Mouse (Mus musculus): ENCODE results near the gene Eya2. TPM values are rescaled to one million over a fixed set of nuclear protein-coding genes. Genes with fewer than 3 reads are reported as not detected.
A peak's percentile ranks its signal among the peaks of the same experiment; 100 is the strongest.

The Eya2 gene
- total RNA-seq, 1 experiment from 2014 or later = 5.0 TPM

DNA sequence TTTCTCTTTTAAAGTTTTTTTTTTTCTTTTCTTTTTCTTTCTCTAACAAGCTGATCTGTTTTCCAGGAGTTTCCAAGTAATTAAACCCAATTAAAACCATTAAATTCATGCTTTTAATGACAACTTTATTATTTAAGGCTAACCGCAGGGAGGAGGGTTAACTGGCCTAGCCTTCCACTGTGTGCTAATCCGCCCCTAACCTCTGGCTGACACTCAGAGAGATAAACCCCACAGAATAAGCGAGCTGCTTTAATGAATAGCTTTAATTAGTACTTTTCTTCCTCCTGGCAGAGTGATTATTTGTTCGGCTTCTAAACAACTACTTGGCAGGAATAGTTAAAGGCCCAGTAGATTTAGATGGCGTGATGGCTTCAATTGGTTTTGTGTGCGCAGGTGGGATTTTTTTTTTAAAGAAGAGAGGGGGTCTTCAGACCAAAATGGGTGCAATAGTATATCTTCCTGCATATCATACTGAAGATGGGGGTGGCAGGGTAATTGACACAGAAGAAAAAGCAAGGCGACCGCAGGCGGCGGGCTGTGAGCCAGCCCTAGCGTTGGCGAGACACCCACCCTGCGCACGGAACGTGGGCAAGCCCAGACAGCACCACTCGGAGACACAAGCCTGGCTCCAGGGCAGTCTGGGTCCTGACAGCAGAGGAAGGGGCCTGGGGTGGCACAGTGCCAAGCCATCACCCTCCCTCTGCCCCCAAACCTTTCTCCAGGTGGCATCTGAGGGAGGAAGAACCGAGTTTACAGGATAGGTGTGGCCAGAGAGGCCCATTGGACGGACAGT, 150.7 kb downstream of the Eya2 start:
- no peak for ATAC-seq (ENCODE audit: extremely low read depth, insufficient number of reproducible peaks, low FRiP score, poor library complexity, severe bottlenecking)

DNA sequence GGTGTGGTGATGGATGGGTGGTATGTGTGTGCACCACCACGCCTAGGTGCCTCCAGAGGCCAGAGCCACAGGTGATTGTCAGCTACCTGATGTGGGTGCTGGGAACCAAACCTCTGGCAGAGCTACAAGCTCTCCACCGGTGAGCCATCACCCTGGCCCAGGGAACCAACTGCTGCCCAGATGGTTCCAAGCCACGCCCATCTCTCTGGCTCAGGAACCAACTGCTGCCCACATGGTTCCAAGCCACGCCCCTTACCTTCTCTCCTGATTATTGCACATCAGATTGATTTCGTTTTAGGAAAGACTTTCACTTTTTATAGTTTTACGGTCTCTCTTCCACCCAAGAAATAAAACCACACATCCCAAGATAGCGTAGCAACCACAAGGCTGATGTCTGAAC, 153.1 kb downstream of the Eya2 start:
- no peak for ATAC-seq (ENCODE audit: extremely low read depth, insufficient number of reproducible peaks, low FRiP score, poor library complexity, severe bottlenecking)

DNA sequence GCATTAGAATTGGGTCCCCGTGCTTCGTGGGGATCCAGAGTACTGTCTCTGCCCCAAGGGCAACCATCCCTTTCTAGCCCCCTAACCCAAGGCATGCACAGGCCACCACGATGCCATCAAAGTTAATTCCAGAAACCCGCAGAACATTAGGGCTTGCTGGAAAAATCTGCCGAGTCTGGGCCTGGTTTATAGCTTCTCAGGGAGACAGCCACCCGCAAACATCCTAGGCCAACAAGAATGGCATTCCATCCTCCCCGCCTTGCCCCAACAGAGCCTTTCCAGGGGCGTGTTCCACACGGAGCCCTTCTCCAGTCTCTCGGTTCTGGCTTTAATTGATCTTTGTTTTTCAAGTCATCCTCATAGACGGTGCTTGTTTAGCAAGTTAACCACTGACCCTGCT, 153.6 kb downstream of the Eya2 start:
- no peak for ATAC-seq (ENCODE audit: extremely low read depth, insufficient number of reproducible peaks, low FRiP score, poor library complexity, severe bottlenecking)

DNA sequence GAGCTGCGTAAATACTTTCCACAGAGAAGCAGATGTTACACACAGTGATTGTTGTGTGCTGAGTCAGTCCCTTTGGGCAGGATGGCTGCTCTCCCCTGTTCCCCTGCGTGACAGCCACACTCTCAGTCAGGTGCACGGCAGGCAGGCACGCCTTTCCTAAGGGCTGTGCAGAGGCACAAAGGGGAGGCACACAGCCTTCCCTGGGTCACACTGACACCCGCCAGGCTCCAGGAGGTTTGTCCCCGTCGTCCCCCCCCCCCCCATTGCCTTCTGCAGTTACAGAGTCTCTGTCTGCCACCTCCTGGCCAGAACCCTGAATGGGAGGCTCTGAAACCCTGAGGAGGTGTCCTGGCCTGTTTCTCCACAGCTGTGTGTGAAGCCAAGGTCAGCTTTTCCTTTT, 156.2 kb downstream of the Eya2 start:
- ATAC-seq (ENCODE audit: extremely low read depth, insufficient number of reproducible peaks, low FRiP score, poor library complexity, severe bottlenecking) = no peak

DNA sequence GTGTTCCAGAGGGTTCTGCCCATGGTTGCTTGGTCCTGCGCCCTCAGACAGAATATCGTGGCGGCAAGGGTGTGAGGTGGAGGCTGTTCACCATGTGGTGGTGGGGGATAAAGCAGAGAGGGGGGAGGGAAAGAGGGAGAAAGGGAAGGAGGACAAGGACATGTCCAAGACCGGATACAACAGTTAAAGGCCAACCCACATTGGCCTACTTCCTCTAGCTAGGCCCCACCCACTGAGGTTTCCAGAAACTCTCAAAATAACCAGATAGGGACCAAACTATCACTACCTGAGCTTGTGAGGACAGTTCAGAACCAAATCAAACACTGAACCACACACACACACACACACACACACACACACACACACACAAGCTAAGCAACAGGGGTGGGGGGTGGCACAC, 157.9 kb downstream of the Eya2 start:
- ATAC-seq (ENCODE audit: extremely low read depth, insufficient number of reproducible peaks, low FRiP score, poor library complexity, severe bottlenecking) = no peak

DNA sequence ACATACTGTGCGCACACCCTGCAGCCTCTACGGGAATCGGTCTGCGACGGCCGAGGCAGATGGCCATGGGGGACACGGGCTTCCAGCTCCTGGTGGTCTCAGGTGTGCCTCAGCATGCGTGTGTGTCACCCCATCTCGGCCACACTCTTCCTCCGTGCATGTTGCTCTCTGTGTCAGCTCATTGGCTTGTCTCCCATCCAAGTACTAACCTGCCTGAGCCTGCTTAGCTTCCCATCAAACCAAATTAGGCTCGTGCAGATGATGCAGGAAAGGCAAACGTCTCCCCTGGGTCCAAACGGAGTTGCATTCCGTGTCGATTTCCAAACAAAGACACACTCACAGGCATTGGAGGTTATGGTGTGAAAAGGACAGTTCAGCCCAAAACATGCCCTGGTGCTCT, 163.0 kb downstream of the Eya2 start:
- ATAC-seq (ENCODE audit: extremely low read depth, insufficient number of reproducible peaks, low FRiP score, poor library complexity, severe bottlenecking) = no peak

DNA sequence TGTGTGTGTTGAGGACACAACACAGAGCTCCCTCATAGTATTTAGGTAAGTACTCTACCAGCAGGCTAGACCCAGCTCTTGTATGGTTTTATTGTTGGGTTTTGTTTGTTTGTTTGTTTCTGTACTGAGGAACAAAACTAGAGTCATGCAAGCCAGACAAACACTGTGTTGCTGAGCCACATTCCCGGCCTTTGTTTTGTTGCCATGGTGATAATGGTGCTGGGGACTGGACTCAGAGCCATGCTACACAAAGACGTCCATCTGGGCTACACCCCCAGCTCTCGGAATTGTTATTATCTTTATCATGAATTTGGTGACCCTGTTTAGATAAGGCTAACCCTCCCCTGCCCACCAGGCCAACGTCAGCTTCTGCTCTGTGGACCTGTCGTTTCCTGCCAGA, 163.7 kb downstream of the Eya2 start:
- no peak for ATAC-seq (ENCODE audit: extremely low read depth, insufficient number of reproducible peaks, low FRiP score, poor library complexity, severe bottlenecking)

DNA sequence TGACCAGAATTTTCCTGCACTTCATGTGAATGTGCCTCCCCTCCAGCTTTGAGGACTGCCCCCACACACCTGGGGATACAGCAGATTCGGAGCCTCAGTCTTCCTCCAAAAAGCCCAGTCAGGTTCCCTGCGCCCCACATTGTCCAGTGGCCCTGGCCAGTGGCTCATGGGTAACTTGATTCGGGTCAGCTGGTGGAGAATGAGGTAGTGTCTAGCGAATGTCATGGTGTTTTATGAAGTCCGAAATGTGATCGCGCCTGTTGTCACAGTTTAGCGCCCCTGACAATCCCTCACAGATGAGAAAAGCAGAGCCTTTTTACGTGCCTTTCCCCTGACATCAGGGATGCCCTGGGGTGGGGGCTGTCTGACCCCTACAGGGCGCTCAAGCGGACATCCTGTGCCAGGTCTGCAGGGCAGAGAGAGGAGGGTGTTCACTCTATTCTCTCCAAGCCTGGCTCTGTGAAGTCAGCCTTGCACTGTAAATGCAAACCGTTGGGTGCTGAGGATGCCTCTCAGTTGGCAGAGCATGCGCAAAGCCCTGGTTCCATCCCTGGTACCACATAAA, 164.7 kb downstream of the Eya2 start:
- no peak for ATAC-seq (ENCODE audit: extremely low read depth, insufficient number of reproducible peaks, low FRiP score, poor library complexity, severe bottlenecking)

DNA sequence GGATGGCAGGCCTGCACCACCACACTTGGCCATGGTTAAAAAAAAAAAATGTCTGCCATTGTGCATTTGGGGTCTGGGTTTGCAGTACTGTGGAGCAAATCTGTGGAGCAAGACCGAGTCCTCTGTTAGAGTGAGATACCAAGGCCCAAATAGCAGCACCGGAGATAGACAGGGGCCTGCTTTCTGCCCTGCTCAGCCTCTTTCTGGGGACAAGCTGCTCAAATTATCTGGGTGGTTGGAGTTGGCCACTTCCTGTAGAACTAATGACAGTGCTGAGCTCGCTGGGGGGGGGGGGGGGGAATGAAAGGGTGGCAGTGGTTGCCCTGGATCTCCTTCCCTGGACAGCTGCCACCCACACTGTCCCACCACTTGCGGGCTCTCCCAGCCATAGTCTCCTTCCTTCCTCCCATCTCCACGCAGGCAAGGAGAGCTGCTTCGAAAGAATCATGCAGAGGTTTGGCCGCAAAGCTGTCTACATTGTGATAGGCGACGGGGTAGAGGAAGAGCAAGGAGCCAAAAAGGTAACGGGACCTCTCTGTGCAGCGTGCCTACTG, 174.1 kb downstream of the Eya2 start:
- no peak for ATAC-seq (ENCODE audit: extremely low read depth, insufficient number of reproducible peaks, low FRiP score, poor library complexity, severe bottlenecking)

DNA sequence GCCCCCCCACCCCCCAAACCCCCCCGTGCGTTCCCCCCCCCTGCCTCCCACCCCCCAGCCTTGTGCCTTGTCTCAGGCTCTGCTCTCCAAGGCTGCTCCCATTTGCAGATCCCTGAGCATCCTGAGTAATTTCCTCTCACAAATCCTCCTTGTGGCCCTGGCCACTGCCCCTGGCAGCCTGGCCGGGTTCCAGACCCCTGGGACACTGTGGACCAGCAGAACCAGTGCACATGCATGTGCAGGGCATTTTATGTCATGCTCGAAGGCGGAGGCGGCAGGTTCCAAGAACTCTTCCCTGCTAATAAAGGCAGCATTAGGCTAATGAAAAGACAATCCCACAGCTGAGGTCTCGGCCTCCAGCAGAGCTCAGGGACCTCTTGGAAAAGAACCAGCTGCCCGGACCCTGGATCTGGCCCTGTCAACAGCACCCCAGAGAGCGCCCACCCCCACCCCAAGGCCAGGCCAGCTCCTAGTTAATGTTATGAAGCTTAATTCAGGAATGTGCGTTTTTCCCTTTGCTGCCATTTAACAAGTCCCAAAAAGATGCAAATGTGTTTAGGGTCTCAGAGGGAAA, 174.6 kb downstream of the Eya2 start:
- ATAC-seq (ENCODE audit: extremely low read depth, insufficient number of reproducible peaks, low FRiP score, poor library complexity, severe bottlenecking) = no peak

DNA sequence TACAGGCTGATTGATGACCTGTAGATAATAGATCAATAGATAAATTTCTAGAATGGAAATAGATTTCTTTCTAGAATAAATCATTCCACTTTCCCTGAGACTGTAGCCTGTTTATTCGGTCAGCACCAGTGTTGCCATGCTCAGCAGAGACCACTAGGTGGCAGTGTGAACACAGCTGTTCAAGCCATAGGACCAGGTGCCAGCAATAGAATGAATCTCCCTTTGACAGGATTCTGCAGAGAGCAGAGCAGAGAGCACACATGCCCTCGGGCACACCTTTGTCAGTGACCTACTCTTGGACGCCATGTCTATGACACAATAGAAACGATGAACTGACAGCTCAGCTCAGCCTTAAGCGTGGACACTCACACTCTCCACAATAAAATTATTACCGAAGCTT, 184.1 kb downstream of the Eya2 start:
- ATAC-seq (ENCODE audit: extremely low read depth, insufficient number of reproducible peaks, low FRiP score, poor library complexity, severe bottlenecking) = peak; percentile 64; the same call in 1 of the 2 replicates

DNA sequence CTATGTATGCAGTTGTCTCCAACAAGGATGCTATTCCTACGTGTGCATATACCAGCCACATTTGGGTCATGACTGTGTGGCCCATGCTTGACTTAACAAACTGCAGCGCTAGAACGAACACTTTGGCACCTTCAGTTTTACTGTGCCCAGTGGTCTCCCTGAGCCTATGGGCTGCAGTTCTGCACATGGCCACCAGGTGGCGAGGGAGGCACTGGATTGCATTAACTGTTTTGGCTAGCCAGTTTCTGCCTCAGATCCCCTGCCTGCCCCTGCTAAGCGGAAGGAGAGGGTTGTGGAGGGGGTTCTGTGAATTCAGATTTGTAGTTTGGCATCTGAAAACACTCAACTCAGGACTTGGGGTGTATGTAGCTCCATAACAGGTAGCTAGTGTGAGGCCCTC, 187.5 kb downstream of the Eya2 start:
- peak; percentile 50; the same call in 1 of the 2 replicates for ATAC-seq (ENCODE audit: extremely low read depth, insufficient number of reproducible peaks, low FRiP score, poor library complexity, severe bottlenecking)

DNA sequence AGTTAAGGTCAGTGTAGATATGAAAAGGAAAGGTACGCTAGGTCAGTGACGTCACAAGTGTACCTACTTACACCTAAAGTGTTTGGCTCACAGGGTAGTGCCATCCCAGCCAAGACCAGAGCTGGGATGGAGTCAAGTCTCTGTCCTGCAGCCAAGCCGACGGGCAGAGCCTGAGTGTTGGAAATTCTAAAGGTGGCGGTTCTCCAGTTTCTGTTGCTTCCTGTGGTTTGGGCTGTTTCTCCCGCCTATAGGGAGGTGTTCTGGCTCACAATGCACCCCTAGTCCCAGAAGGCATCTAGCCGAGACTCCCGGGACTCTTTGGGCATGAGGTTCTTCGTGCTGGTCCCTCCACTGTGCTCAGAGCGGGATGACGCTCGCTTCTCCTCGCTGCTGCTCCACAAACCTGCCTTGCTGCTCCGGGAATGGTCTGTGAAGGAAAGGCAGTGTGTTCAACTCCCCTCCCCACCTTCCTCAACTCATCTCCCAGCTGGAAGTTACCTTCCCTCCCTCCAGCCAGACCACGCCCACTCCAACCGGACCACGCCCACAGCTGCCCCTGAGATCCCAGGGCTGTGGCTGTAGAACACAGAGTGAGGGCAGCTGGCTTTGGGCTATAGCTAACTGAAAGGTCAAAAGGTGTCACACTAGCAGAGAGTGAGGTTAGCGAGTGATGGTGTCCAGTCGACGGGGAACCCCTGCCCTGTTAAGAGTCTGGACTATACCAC, 190.6 kb downstream of the Eya2 start:
- no peak for ATAC-seq (ENCODE audit: extremely low read depth, insufficient number of reproducible peaks, low FRiP score, poor library complexity, severe bottlenecking)

DNA sequence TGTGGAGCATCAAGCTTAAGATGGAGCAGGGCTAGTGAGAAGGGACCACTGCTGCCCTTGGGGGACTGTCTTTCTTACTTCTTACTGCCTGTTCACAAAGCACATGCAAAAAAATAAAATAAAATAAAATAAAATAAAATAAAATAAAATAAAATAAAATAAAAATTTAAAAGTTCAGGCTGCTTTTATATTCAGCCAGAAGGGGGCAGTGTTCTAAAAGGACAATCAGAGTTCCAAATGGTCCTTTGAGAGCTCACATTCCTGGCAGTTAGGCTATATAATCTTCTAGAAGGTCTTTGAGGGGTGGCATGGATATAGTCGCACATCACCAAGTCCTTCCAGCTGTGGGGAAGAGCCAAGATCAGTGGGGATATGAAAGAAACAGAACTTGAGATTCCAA, 191.6 kb downstream of the Eya2 start:
- no peak for ATAC-seq (ENCODE audit: extremely low read depth, insufficient number of reproducible peaks, low FRiP score, poor library complexity, severe bottlenecking)

DNA sequence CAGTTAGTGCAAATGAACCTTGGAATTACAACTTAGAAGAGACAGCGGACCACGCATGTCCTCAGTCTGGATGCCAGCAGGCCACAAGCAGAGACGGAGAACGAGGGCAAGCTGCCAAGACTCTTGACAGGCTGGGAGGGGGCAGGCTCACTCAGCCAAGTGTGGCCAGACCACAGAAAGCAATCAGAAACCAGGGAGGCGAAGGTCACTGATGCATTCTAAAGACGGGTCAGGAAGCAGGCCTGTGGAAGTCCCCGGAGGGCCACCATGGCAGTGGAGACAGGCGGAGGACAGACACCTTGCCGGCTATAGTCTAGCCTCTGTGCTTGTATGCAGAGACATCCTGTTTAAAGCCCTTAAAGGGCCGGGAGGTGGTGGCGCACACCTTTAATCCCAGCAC, 193.2 kb downstream of the Eya2 start:
- no peak for ATAC-seq (ENCODE audit: extremely low read depth, insufficient number of reproducible peaks, low FRiP score, poor library complexity, severe bottlenecking)

DNA sequence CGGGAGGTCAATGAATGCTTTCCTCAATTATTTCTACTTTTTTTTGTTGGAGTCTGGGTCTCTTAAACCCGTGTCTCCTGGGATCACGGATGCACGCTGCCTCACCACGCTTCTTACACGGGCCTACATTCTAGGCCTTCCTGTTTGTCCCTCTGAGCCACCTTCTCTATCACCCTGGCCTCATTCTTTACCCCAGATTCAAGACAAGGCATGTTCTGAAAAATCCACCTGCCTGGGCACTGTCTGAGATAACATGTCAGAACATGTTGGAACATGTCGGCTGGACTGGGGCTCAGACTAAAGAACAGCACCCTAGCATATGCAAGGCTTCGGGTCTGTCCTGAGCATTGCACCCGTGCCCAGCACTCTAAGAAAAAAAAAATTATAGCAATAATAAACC, 194.0 kb downstream of the Eya2 start:
- no peak for ATAC-seq (ENCODE audit: extremely low read depth, insufficient number of reproducible peaks, low FRiP score, poor library complexity, severe bottlenecking)

DNA sequence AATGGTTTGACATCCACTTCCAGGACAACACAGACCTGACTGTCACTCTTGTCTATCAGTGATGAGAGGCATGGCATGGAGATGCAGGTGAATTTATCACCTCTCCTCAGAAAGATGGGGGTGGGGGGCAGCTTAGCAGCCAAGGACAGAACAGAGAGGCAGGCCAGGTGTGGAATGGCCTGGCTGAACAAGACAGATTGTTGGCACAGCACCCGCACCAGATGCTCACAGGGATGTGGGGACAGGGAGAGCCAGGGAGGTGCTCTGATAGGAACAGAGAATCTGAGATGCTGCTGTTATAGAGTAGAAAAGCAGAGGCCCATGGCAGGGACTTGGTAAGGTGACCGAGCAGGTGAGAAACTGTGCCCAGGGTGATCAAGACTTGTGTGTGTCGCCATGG, 194.8 kb downstream of the Eya2 start:
- ATAC-seq (ENCODE audit: extremely low read depth, insufficient number of reproducible peaks, low FRiP score, poor library complexity, severe bottlenecking) = no peak

DNA sequence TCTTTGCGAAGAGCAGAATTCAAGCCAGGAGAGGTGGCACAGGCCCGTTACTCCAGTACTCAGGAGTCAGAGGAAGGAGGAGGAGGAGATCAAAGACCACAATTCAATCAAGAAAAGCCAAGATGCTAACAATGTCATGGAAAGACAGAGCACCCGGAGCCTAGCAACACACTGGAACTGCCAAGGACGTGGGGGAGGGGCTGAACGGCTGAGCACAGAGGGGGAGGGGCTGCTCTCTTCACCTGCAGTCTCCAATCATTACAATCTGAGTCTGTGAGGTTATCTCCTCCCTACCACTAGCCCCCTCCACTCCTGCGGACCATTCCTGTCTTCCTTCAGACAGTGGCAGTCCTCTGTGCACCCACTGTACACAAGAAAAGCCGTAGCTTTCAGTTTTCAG, 196.2 kb downstream of the Eya2 start:
- no peak for ATAC-seq (ENCODE audit: extremely low read depth, insufficient number of reproducible peaks, low FRiP score, poor library complexity, severe bottlenecking)

DNA sequence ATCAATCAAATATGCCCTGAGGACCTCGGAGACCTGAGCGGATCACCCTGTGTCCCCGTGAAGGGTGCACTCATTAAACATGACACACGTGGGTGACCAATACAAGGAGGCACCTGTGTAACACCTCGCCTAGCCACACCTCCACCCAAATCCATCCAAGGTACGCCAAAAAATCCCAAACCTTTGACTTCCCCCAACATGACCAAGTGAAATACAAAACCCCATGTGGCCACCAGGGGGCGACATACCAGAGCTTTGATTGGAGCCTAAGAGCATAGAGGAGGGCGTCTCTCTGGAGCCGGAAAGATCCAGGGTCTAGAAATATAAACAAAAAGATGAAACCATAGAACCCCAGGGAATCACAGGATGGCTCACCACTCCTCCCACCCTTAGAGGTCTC, 196.8 kb downstream of the Eya2 start:
- ATAC-seq (ENCODE audit: extremely low read depth, insufficient number of reproducible peaks, low FRiP score, poor library complexity, severe bottlenecking) = no peak; the same call in 1 of the 2 replicates
